Mouse (Mus musculus) inflammation-experienced regulatory T-cells, adult 6 months (primary cell): ENCODE results near the gene Pilrb1. TPM values are rescaled to one million over a fixed set of nuclear protein-coding genes. Genes with fewer than 3 reads are reported as not detected.

Experiments
- ATAC-seq: one replicate; pipeline ENCODE4 v1.8.0; 2017
- polyA plus RNA-seq, 3 experiments: library from polyadenylated mRNA; unstranded; fragments of 100-300 nt; shearing (Covaris generic); gene quantifications; one replicate each; pipeline ENCODE4 v1.2.1; 2017

Pilrb1 gene
- polyA plus RNA-seq, 3 experiments from 2014 or later = 0.38 TPM; not detected in 2

DNA sequence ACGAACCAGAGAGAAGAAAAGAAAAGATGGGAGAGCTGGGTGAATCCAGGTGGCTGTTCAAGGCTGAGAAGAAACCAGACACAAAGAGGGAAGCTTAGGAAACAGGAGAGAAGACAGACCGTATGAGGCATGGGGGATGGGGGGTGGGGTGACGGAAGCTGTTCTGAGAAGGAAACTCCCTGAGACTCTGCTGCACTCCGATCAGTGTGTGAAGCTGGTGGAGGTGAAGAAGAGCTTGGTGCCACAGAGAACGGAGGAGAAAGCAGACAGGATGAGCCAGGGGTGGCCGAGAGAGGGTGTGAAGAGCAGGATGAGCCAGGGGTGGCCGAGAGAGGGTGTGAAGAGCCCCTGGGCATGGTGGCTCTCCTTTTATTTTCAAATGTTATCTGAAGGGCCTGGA is 31.5 kb downstream of the Pilrb1 start:
- ATAC-seq = no peak

GRCm38 (mm10) chr5:137825971-137826370 is 31.9 kb downstream of the Pilrb1 start:
- ATAC-seq = no peak

- ATAC-seq = no peak
These were observed 32.9 kb downstream of the Pilrb1 start for GRCm38 (mm10) chr5:137825030-137825429.

- no peak for ATAC-seq
These were observed 34.4 kb downstream of the Pilrb1 start for GRCm38 (mm10) chr5:137823455-137824045.

- no peak for ATAC-seq
These were observed 35.3 kb downstream of the Pilrb1 start for GRCm38 (mm10) chr5:137822602-137823001.

- ATAC-seq = no peak
These were observed 35.8 kb downstream of the Pilrb1 start for GRCm38 (mm10) chr5:137822126-137822525.

- ATAC-seq = no peak
These were observed 40.3 kb downstream of the Pilrb1 start for GRCm38 (mm10) chr5:137817466-137818222.

DNA sequence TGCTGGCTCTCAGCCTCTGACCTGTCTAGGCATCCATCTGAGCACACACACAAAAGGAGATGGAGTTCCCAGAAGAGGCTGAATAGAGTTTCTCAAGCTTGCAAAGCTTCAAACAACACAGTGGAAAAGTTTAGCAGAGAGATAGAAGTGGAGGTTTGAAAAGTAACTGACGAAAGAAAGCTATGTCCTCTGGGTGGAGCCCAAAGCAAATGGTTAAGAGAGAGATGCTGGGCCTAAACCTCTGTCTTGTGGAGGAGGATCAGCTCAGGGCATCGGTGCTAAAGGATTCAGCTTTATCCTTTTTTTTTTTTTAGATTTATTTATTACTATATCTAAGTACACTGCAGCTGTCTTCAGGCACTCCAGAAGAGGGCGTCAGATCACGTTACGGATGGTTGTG is 49.6 kb downstream of the Pilrb1 start:
- no peak for ATAC-seq

- ATAC-seq = no peak
These were observed 51.7 kb downstream of the Pilrb1 start for GRCm38 (mm10) chr5:137806158-137806557.

Other genes starting within 250 kb of the Pilrb1 start
- under 1 TPM in 2 of 3 experiments, not detected in 1; 0.40 to 0.80 TPM for gene Pcolce, start 244.3 kb downstream of the Pilrb1 start, polyA plus RNA-seq
- under 1 TPM in 2 of 3 experiments, not detected in 1; 0.33 to 0.67 TPM for gene Fbxo24, start 229.1 kb downstream of the Pilrb1 start, polyA plus RNA-seq
- gene Lrch4, start 229.0 kb downstream of the Pilrb1 start, polyA plus RNA-seq = 10 to 100 TPM; 57.9 to 66.2 (median 65.6) TPM
- 10 to 100 TPM in 2 of 3 experiments, 1 to 10 TPM in 1; 8.6 to 14.1 (median 13.3) TPM for gene Gm20605, start 228.9 kb downstream of the Pilrb1 start, polyA plus RNA-seq
- 10 to 100 TPM; 18.2 to 49.8 (median 44.0) TPM for gene Sap25, start 216.8 kb downstream of the Pilrb1 start, polyA plus RNA-seq
- gene Irs3, start 212.4 kb downstream of the Pilrb1 start, polyA plus RNA-seq = not detected
- gene Agfg2, start 173.4 kb downstream of the Pilrb1 start, polyA plus RNA-seq = 10 to 100 TPM; 16.1 to 21.7 (median 16.4) TPM
- under 1 TPM in 2 of 3 experiments, not detected in 1; 0.12 to 0.20 TPM for gene Nyap1, start 116.5 kb downstream of the Pilrb1 start, polyA plus RNA-seq
- 10 to 100 TPM; 43.3 to 83.4 (median 64.7) TPM for gene Tsc22d4, start 112.4 kb downstream of the Pilrb1 start, polyA plus RNA-seq
- gene Ppp1r35, start 79.3 kb downstream of the Pilrb1 start, polyA plus RNA-seq = 10 to 100 TPM in 1 of 3 experiments, 1 to 10 TPM in 2; 6.0 to 10.9 (median 6.5) TPM
- gene Mepce, start 70.5 kb downstream of the Pilrb1 start, polyA plus RNA-seq = 10 to 100 TPM; 13.1 to 32.7 (median 29.8) TPM
- 10 to 100 TPM in 2 of 3 experiments, 1 to 10 TPM in 1; 4.7 to 12.0 (median 11.0) TPM for gene Zcwpw1, start 70.3 kb downstream of the Pilrb1 start, polyA plus RNA-seq
- under 1 TPM in 2 of 3 experiments, not detected in 1; 0.19 to 0.79 TPM for gene Pilra, start 21.8 kb downstream of the Pilrb1 start, polyA plus RNA-seq
- gene Pilrb2, start 13.7 kb upstream of the Pilrb1 start, polyA plus RNA-seq = not detected
- not detected for gene Cyp3a13, start 63.5 kb upstream of the Pilrb1 start, polyA plus RNA-seq
- not detected for gene Gjc3, start 105.0 kb upstream of the Pilrb1 start, polyA plus RNA-seq
- not detected for gene Azgp1, start 123.4 kb upstream of the Pilrb1 start, polyA plus RNA-seq
- not detected for gene Smok3a, start 163.2 kb upstream of the Pilrb1 start, polyA plus RNA-seq
- gene Smok3b, start 163.3 kb upstream of the Pilrb1 start, polyA plus RNA-seq = not detected
- gene Smok3c, start 195.1 kb upstream of the Pilrb1 start, polyA plus RNA-seq = not detected
- 10 to 100 TPM in 2 of 3 experiments, 1 to 10 TPM in 1; 9.7 to 11.1 (median 11.0) TPM for gene Zkscan1, start 227.0 kb upstream of the Pilrb1 start, polyA plus RNA-seq